Mouse (Mus musculus): Measurements from ENCODE around the gene Etl4. TPM values are rescaled to one million over a fixed set of nuclear protein-coding genes. Genes with fewer than 3 reads are reported as not detected.

Gene Etl4
- polyA plus RNA-seq, 1 experiment from 2014 or later: 12.4 TPM

DNA sequence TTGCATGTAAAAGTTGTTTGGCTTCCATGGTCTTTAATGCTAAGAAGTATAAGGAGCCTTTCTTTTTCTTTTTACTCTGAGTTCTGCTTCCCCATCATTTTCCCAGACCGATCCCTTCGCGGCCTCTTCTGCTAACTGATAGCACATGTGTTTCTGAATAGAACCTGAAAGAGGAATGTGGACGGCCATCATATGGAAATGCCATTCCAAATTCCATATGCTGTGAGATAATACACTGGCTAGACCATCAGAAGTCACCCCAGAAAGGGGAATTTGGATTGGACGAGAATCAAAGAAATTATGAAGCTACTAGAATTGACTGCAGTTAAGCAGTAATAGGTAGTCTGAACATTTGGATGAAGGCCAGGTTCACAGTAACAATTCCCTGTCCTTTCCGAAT lies 694.4 kb downstream of the Etl4 start:
- no peak for ATAC-seq (ENCODE audit: low FRiP score, low TSS enrichment)
- Histone ChIP-seq H3K36me3 (ENCODE audit: control insufficient read depth, insufficient read depth, low read length) (no peaks in the 10 kb centered on the region), H3K27me3 (ENCODE audit: control insufficient read depth, insufficient read depth, low read length) (no peaks in the 10 kb centered on the region), H3K4me2 (replicated peaks; ENCODE audit: low read depth) (no peak overlapping the region), H3K9me3 (ENCODE audit: control insufficient read depth, low read length) (no peaks in the 10 kb centered on the region), H3K4me1 (replicated peaks; ENCODE audit: control insufficient read depth, insufficient read depth) (no peaks in the 10 kb centered on the region), H3K27ac (replicated peaks) (no peak overlapping the region), H3K4me3 (ENCODE audit: low read depth, low read length) (no peak overlapping the region), H3K9ac (ENCODE audit: low read length) (no peak overlapping the region)
- WGBS: 74% methylated on average over 6 of the region's 6 CpGs
- TF ChIP-seq CTCF (IDR thresholded peaks at IDR 0.05; ENCODE audit: low read depth) (no peak), EP300 (optimal IDR thresholded peaks at IDR 0.05) (no peak)
- DNase-seq (ENCODE audit: low spot score): no peak

DNA sequence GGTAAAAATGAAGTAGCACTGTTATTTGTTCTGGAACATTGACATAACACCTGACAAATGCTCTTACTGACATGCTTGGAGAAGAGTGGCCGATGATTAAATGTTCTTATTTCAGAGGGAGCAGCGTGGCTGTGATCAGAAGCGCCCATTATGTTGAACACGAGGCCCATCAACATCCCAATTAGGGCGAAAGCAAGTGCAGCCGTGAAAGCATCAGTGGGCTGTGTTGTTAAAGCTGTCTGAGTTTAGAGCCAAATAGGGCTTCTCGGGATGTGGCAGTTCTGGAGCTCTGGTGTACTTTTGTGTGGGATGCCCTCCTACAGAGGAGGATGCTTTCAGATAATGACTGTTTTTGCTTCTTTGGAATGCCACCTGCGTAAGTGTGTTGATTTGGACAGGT lies 699.6 kb downstream of the Etl4 start:
- 67% methylated on average over 8 of the region's 8 CpGs for WGBS
- ATAC-seq (ENCODE audit: low FRiP score, low TSS enrichment): no peak
- no peak for TF ChIP-seq CTCF (IDR thresholded peaks at IDR 0.05; ENCODE audit: low read depth)
- TF ChIP-seq EP300 (optimal IDR thresholded peaks at IDR 0.05): no peak

DNA sequence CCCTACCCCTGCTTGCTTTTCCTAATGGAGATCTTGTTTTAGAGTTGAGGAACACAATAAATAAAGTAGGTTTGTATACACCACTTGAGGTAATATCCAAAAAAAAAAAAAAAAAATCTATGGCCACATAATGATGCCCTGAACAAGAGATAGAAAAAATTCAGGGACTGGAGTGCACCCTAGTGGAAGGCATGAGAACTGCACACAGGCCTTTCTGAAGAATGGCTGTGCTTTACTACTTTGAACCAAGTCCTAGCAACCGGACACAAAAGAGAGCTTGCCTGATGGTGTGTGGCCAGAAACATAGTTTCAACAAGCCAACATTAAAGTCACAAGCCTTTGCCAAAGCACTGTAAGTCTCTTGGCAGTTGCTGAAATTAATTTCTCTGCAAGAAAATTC lies 706.4 kb downstream of the Etl4 start:
- Histone ChIP-seq H3K9me3 (ENCODE audit: control insufficient read depth, low read length) (no peaks in the 10 kb centered on the region), H3K27ac (replicated peaks) (no peak overlapping the region), H3K27me3 (ENCODE audit: control insufficient read depth, insufficient read depth, low read length) (no peaks in the 10 kb centered on the region), H3K9ac (ENCODE audit: low read length) (no peak overlapping the region), H3K4me3 (ENCODE audit: low read depth, low read length) (no peak overlapping the region), H3K4me2 (replicated peaks; ENCODE audit: low read depth) (no peak overlapping the region), H3K4me1 (replicated peaks; ENCODE audit: control insufficient read depth, insufficient read depth) (no peaks in the 10 kb centered on the region), H3K36me3 (ENCODE audit: control insufficient read depth, insufficient read depth, low read length) (no peaks in the 10 kb centered on the region)
- ATAC-seq (ENCODE audit: low FRiP score, low TSS enrichment): no peak
- TF ChIP-seq CTCF (IDR thresholded peaks at IDR 0.05; ENCODE audit: low read depth) (peak; percentile 81), EP300 (optimal IDR thresholded peaks at IDR 0.05) (no peak)
- DNase-seq (ENCODE audit: low spot score): peak; percentile 58
- WGBS: 71% methylated on average over 1 of the region's 1 CpGs

More for the DNA sequence above, 699.6 kb downstream of the Etl4 start:
- Histone ChIP-seq H3K4me1 (replicated peaks; ENCODE audit: control insufficient read depth, insufficient read depth) (no peaks in the 10 kb centered on the region), H3K27me3 (ENCODE audit: control insufficient read depth, insufficient read depth, low read length) (no peaks in the 10 kb centered on the region), H3K9ac (ENCODE audit: low read length) (no peak overlapping the region), H3K36me3 (ENCODE audit: control insufficient read depth, insufficient read depth, low read length) (no peaks in the 10 kb centered on the region), H3K9me3 (ENCODE audit: control insufficient read depth, low read length) (no peaks in the 10 kb centered on the region), H3K27ac (replicated peaks) (no peak overlapping the region), H3K4me3 (ENCODE audit: low read depth, low read length) (no peak overlapping the region), H3K4me2 (replicated peaks; ENCODE audit: low read depth) (no peak overlapping the region)
- DNase-seq (ENCODE audit: low spot score): no peak

DNA sequence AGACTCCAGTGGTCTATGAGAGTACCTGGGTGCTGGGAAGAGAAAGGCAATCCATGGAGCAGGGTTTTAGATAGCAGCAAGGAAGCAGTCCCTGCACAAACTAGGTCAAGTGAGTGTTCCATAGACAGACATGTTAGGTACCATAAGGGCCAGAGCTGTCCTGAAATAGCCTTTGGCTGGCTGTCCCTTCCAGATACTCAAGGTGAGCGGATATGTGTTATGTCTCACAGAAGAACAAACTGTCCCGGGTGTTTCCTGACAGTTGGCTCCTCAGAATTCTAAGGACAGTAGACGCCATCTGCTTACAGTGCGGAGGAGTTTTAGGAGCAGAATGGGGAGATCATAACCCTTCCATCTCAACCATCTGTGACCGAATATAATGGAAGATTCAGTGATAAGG lies 708.8 kb downstream of the Etl4 start:
- no peak overlapping the region for H3K4me2 ChIP-seq (replicated peaks; ENCODE audit: low read depth)
- no peak overlapping the region for H3K9ac ChIP-seq (ENCODE audit: low read length)
- H3K27ac ChIP-seq (replicated peaks): no peak overlapping the region
- H3K36me3 ChIP-seq (ENCODE audit: control insufficient read depth, insufficient read depth, low read length): no peaks in the 10 kb centered on the region
- no peaks in the 10 kb centered on the region for H3K4me1 ChIP-seq (replicated peaks; ENCODE audit: control insufficient read depth, insufficient read depth)
- WGBS: 90% methylated on average over 5 of the region's 5 CpGs
- no peaks in the 10 kb centered on the region for H3K27me3 ChIP-seq (ENCODE audit: control insufficient read depth, insufficient read depth, low read length)
- ATAC-seq (ENCODE audit: low FRiP score, low TSS enrichment) (no peak), DNase-seq (ENCODE audit: low spot score) (no peak)
- no peaks in the 10 kb centered on the region for H3K9me3 ChIP-seq (ENCODE audit: control insufficient read depth, low read length)
- TF ChIP-seq EP300 (optimal IDR thresholded peaks at IDR 0.05) (no peak), CTCF (IDR thresholded peaks at IDR 0.05; ENCODE audit: low read depth) (no peak)
- H3K4me3 ChIP-seq (ENCODE audit: low read depth, low read length): no peak overlapping the region

DNA sequence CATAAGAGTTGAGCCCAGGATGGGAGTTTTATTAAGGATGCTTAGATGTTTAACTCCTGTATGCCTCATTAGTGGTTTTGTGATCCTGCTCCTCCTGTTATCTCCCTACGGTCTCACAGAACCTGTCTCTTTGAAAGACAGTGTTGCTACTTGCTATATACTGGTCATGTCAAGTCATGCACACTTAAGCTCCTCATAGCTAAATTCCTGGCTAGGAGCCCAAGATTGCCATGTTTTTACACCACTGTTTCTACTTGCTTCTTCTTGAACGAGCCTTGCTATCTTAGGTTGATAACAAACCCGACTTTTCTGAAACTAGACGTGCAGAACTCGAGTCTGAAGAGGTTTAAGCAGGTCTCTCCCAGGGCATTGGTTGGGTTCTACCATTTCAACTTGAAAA lies 710.3 kb downstream of the Etl4 start:
- ATAC-seq (ENCODE audit: low FRiP score, low TSS enrichment) (no peak), DNase-seq (ENCODE audit: low spot score) (no peak)
- 60% methylated on average over 5 of the region's 5 CpGs for WGBS

DNA sequence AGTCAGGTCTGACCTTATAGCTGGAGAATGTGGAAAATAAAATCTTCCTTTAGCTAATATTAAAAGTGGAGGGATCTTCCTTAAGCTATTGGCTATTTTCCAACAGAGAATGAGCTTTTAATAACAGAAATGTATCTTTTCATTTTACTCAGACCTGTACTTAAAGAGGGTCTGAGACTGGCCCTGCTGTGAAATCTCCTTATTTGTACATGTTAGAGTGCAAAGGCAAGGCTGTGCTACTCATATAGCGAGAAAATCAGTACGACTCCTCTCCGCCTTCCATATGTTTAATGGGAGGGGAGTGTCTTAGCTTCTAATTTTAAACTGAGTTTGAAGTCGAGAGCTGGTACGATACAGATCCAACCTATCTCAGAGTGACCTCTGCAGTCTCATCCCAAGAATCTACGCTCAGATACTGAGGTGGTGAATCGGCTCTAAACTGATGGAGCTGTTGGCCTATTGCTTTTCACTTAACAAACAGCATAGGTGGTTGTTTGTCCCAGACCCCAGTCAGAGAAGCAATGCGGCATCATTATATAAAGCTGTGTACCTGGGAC lies 719.7 kb downstream of the Etl4 start:
- ATAC-seq (ENCODE audit: low FRiP score, low TSS enrichment): no peak
- no peaks in the 10 kb centered on the region for H3K36me3 ChIP-seq (ENCODE audit: control insufficient read depth, insufficient read depth, low read length)
- H3K4me2 ChIP-seq (replicated peaks; ENCODE audit: low read depth): no peak overlapping the region
- H3K4me3 ChIP-seq (ENCODE audit: low read depth, low read length): no peak overlapping the region
- no peaks in the 10 kb centered on the region for H3K9me3 ChIP-seq (ENCODE audit: control insufficient read depth, low read length)
- no peak for TF ChIP-seq EP300 (optimal IDR thresholded peaks at IDR 0.05)
- no peaks in the 10 kb centered on the region for H3K27me3 ChIP-seq (ENCODE audit: control insufficient read depth, insufficient read depth, low read length)
- no peak overlapping the region for H3K9ac ChIP-seq (ENCODE audit: low read length)
- DNase-seq (ENCODE audit: low spot score): no peak
- 0 out of 2 replicates have a peak overlapping the region, but pooled peaks have one; percentile 8 for H3K27ac ChIP-seq (replicated peaks)
- WGBS: 56% methylated on average over 8 of the region's 8 CpGs
- no peaks in the 10 kb centered on the region for H3K4me1 ChIP-seq (replicated peaks; ENCODE audit: control insufficient read depth, insufficient read depth)

More for the DNA sequence above, 710.3 kb downstream of the Etl4 start:
- Histone ChIP-seq H3K27ac (replicated peaks) (no peak overlapping the region), H3K27me3 (ENCODE audit: control insufficient read depth, insufficient read depth, low read length) (no peaks in the 10 kb centered on the region), H3K4me3 (ENCODE audit: low read depth, low read length) (no peak overlapping the region), H3K9me3 (ENCODE audit: control insufficient read depth, low read length) (no peaks in the 10 kb centered on the region), H3K36me3 (ENCODE audit: control insufficient read depth, insufficient read depth, low read length) (no peaks in the 10 kb centered on the region), H3K9ac (ENCODE audit: low read length) (no peak overlapping the region), H3K4me2 (replicated peaks; ENCODE audit: low read depth) (no peak overlapping the region), H3K4me1 (replicated peaks; ENCODE audit: control insufficient read depth, insufficient read depth) (no peaks in the 10 kb centered on the region)
- TF ChIP-seq CTCF (IDR thresholded peaks at IDR 0.05; ENCODE audit: low read depth) (no peak), EP300 (optimal IDR thresholded peaks at IDR 0.05) (no peak)
